ENCODE assay signal across 7 mouse cellular contexts in the genomic region with DNA sequence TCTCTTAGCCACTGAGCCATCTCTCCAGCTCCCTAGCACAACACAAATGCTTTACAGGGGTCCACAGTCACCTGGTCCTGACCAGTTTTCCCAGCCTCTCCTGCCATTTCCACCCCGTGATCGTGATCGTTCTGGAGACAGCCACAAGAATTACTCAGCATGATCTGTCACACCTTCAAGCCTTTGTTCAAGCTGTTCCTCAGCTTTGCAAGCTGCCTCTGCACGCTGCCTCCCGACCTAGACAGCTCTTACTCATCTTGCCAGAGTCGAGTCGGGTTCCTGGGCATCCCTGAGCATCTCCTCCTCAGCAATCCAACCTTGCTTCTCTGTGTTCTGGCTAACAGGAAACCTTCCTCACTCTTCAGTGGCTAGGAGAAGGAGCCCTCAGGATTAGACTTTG. TPM values are rescaled to one million over a fixed set of nuclear protein-coding genes. Genes with fewer than 3 reads are reported as not detected.
DNase-seq lines count a peak whose midpoint lies in the region; ATAC-seq lines count a peak whose summit lies in the region.

Gene Dpm3, plus strand, starts transcription at position 283 of the 400 bp plus-strand sequence.

- H3K4me2 ChIP-seq in embryonic facial prominence, embryonic 15.5 days (replicated peaks) = no peak within 1 kb of the TSS
- no peak within 1 kb of the TSS for H3K4me2 ChIP-seq in limb, embryonic 13.5 days (replicated peaks)
- no peak within 1 kb of the TSS for H3K4me2 ChIP-seq in stomach, embryonic 14.5 days (replicated peaks; ENCODE audit: low read depth, low read length)

- peaks cover 10% of the 10 kb centered on the region; the same call in 1 of the 2 replicates for H3K4me1 ChIP-seq in embryonic facial prominence, embryonic 15.5 days
- H3K4me1 ChIP-seq in limb, embryonic 13.5 days = no peaks in the 10 kb centered on the region
- H3K4me1 ChIP-seq in stomach, embryonic 14.5 days (ENCODE audit: control insufficient read depth, insufficient read depth, low read length) = no peaks in the 10 kb centered on the region

- no peak within 1 kb of the TSS for H3K9ac ChIP-seq in embryonic facial prominence, embryonic 15.5 days
- no peak within 1 kb of the TSS for H3K9ac ChIP-seq in limb, embryonic 13.5 days
- H3K9ac ChIP-seq in stomach, embryonic 14.5 days (replicated peaks; ENCODE audit: low read depth, low read length) = no peak within 1 kb of the TSS

- H3K36me3 ChIP-seq in embryonic facial prominence, embryonic 15.5 days = no peaks in the 10 kb centered on the region
- H3K36me3 ChIP-seq in limb, embryonic 13.5 days = no peaks in the 10 kb centered on the region
- H3K36me3 ChIP-seq in stomach, embryonic 14.5 days (ENCODE audit: control insufficient read depth, insufficient read depth, low read length) = no peaks in the 10 kb centered on the region

- no peaks in the 10 kb centered on the region for H3K9me3 ChIP-seq in embryonic facial prominence, embryonic 15.5 days (replicated peaks)
- H3K9me3 ChIP-seq in limb, embryonic 13.5 days = no peaks in the 10 kb centered on the region
- H3K9me3 ChIP-seq in stomach, embryonic 14.5 days (ENCODE audit: control insufficient read depth, low read depth, low read length) = no peaks in the 10 kb centered on the region

- intact Hi-C loops in heart, postnatal 25 days (cut with DNase I) = no loop called here

- H3K27me3 ChIP-seq in embryonic facial prominence, embryonic 15.5 days = no peaks in the 10 kb centered on the region
- H3K27me3 ChIP-seq in limb, embryonic 13.5 days = no peaks in the 10 kb centered on the region
- H3K27me3 ChIP-seq in stomach, embryonic 14.5 days (ENCODE audit: control insufficient read depth, insufficient read depth, low read length) = no peaks in the 10 kb centered on the region

- ATAC-seq in embryonic facial prominence, embryonic 15.5 days (ENCODE audit: insufficient number of reproducible peaks, low FRiP score, low TSS enrichment, low read depth) = no peak
- ATAC-seq in limb, embryonic 13.5 days (ENCODE audit: low FRiP score, low read depth) = no peak
- no peak for ATAC-seq in stomach, embryonic 14.5 days (ENCODE audit: insufficient number of reproducible peaks, insufficient read depth, low FRiP score, low read depth)

- H3K4me3 ChIP-seq in embryonic facial prominence, embryonic 15.5 days (replicated peaks) = no peak within 1 kb of the TSS
- no peak within 1 kb of the TSS for H3K4me3 ChIP-seq in limb, embryonic 13.5 days
- H3K4me3 ChIP-seq in stomach, embryonic 14.5 days (ENCODE audit: low read depth, low read length) = no peak within 1 kb of the TSS

- no peak within 1 kb of the TSS for H3K27ac ChIP-seq in embryonic facial prominence, embryonic 15.5 days (replicated peaks)
- no peak within 1 kb of the TSS for H3K27ac ChIP-seq in limb, embryonic 13.5 days
- no peak within 1 kb of the TSS for H3K27ac ChIP-seq in stomach, embryonic 14.5 days (ENCODE audit: low read length)

- no peak for DNase-seq in urinary bladder, adult 2 months (ENCODE audit: low spot score)
- DNase-seq in urinary bladder, postnatal 4 days (ENCODE audit: low spot score in 2 of 2) = no peak
- DNase-seq in heart, postnatal 25 days (ENCODE audit: low spot score) = no peak
- DNase-seq in cerebellum, postnatal 14 days = no peak

- WGBS in embryonic facial prominence, embryonic 15.5 days = 55% methylated on average over 7 of the region's 7 CpGs
- 50% methylated on average over 7 of the region's 7 CpGs for WGBS in limb, embryonic 13.5 days
- 49% methylated on average over 7 of the region's 7 CpGs for WGBS in stomach, embryonic 14.5 days

RNA-seq across cellular contexts. Expression of gene Dpm3, which starts in this region (rescaled TPM):
- polyA plus RNA-seq in urinary bladder, adult 2 months (2012; rRNA removed) = 200 and 251 TPM in 2 replicates
- 150 and 173 TPM in 2 replicates for polyA plus RNA-seq in embryonic facial prominence, embryonic 15.5 days (2015; fragmentation: Nextera tagmentation; extraction: Ambion mirVana)
- total RNA-seq in heart, postnatal 25 days (2021) = 10 to 100 TPM; 51.7 to 53.9 TPM
- 120 and 126 TPM in 2 replicates for polyA plus RNA-seq in limb, embryonic 13.5 days (2015; fragmentation: Nextera tagmentation; extraction: Ambion mirVana)
- 144 and 186 TPM in 2 replicates for polyA plus RNA-seq in stomach, embryonic 14.5 days (2014; fragmentation: Nextera tagmentation; extraction: Ambion mirVana)
